Mouse (Mus musculus): ENCODE measurements around the gene Ykt6. TPM values are rescaled to one million over a fixed set of nuclear protein-coding genes. Genes with fewer than 3 reads are reported as not detected.
"Not testable (repeated sequence)": the region's sequence is repeated elsewhere in the genome, so short reads cannot be mapped to it uniquely, and the experiment has no call there.

The Ykt6 gene
- total and polyA plus RNA-seq, 3 experiments: 11.6 to 51.5 (median 22.5) TPM

GRCm38 (mm10) chr11:6010751-6011482, 55.4 kb downstream of the Ykt6 start:
- H3K36me3 ChIP-seq (replicated peaks); H3K27me3 ChIP-seq (ENCODE audit: insufficient read depth, low read length); ATAC-seq (ENCODE audit: extremely low read depth, insufficient number of reproducible peaks, low FRiP score, poor library complexity, severe bottlenecking); H3K9me3 ChIP-seq (replicated peaks); DNase-seq (ENCODE audit: low spot score); H3K4me3 ChIP-seq (ENCODE audit: low read depth, low read length); H3K4me1 ChIP-seq (ENCODE audit: insufficient read depth, low read depth, low read length): not testable (repeated sequence)

GRCm38 (mm10) chr11:6011879-6012278, 56.4 kb downstream of the Ykt6 start:
- no peak for DNase-seq (ENCODE audit: low spot score)
- no peak for ATAC-seq (ENCODE audit: extremely low read depth, insufficient number of reproducible peaks, low FRiP score, poor library complexity, severe bottlenecking)
- Histone ChIP-seq H3K27me3 (ENCODE audit: insufficient read depth, low read length) (peaks cover 3% of the 10 kb centered on the region; the same call in 1 of the 2 replicates), H3K9me3 (replicated peaks) (peaks cover 4% of the 10 kb centered on the region), H3K36me3 (replicated peaks) (no peaks in the 10 kb centered on the region), H3K4me1 (ENCODE audit: insufficient read depth, low read depth, low read length) (no peaks in the 10 kb centered on the region), H3K4me3 (ENCODE audit: low read depth, low read length) (no peak overlapping the region)
- TF ChIP-seq CTCF (IDR thresholded peaks at IDR 0.05; ENCODE audit: low read depth, low read length) (no peak), GATA1 (IDR thresholded peaks at IDR 0.05; ENCODE audit: borderline replicate concordance, low read length) (no peak), TAL1 (conservative IDR thresholded peaks at IDR 0.05; ENCODE audit: low read depth, low read length) (no peak), GATA2 (IDR thresholded peaks at IDR 0.05; ENCODE audit: borderline replicate concordance, low read depth, low read length) (no peak), POLR2AphosphoS5 (IDR thresholded peaks at IDR 0.05; ENCODE audit: insufficient replicate concordance, low read depth, low read length) (no peak)

GRCm38 (mm10) chr11:6013359-6013758, 57.9 kb downstream of the Ykt6 start:
- TF ChIP-seq CTCF (IDR thresholded peaks at IDR 0.05; ENCODE audit: low read depth, low read length): no peak
- TF ChIP-seq GATA2 (IDR thresholded peaks at IDR 0.05; ENCODE audit: borderline replicate concordance, low read depth, low read length): no peak
- TF ChIP-seq GATA1 (IDR thresholded peaks at IDR 0.05; ENCODE audit: borderline replicate concordance, low read length): no peak
- no peak for TF ChIP-seq TAL1 (conservative IDR thresholded peaks at IDR 0.05; ENCODE audit: low read depth, low read length)
- no peak for TF ChIP-seq POLR2AphosphoS5 (IDR thresholded peaks at IDR 0.05; ENCODE audit: insufficient replicate concordance, low read depth, low read length)
- peaks cover 3% of the 10 kb centered on the region; the same call in 1 of the 2 replicates for H3K27me3 ChIP-seq (ENCODE audit: insufficient read depth, low read length)
- no peaks in the 10 kb centered on the region; the same call in 1 of the 2 replicates for H3K4me1 ChIP-seq (ENCODE audit: insufficient read depth, low read depth, low read length)
- no peaks in the 10 kb centered on the region for H3K36me3 ChIP-seq (replicated peaks)
- no peak for DNase-seq (ENCODE audit: low spot score)
- no peak for ATAC-seq (ENCODE audit: extremely low read depth, insufficient number of reproducible peaks, low FRiP score, poor library complexity, severe bottlenecking)
- peaks cover 4% of the 10 kb centered on the region for H3K9me3 ChIP-seq (replicated peaks)
- no peak overlapping the region for H3K4me3 ChIP-seq (ENCODE audit: low read depth, low read length)

- ATAC-seq (ENCODE audit: extremely low read depth, insufficient number of reproducible peaks, low FRiP score, poor library complexity, severe bottlenecking): no peak
These were observed 59.5 kb downstream of the Ykt6 start for GRCm38 (mm10) chr11:6015011-6015431.

GRCm38 (mm10) chr11:6016368-6016767, 60.9 kb downstream of the Ykt6 start:
- H3K27me3 ChIP-seq (ENCODE audit: insufficient read depth, low read length): peaks cover 3% of the 10 kb centered on the region

More at GRCm38 (mm10) chr11:6015011-6015431, 59.5 kb downstream of the Ykt6 start:
- peaks cover 5% of the 10 kb centered on the region; the same call in 1 of the 2 replicates for H3K4me1 ChIP-seq (ENCODE audit: insufficient read depth, low read depth, low read length)
- H3K9me3 ChIP-seq (replicated peaks): no peaks in the 10 kb centered on the region
- H3K27me3 ChIP-seq (ENCODE audit: insufficient read depth, low read length): peaks cover 3% of the 10 kb centered on the region
- no peak overlapping the region for H3K4me3 ChIP-seq (ENCODE audit: low read depth, low read length)
- H3K36me3 ChIP-seq (replicated peaks): no peaks in the 10 kb centered on the region
- no peak for DNase-seq (ENCODE audit: low spot score)
- TF ChIP-seq TAL1 (conservative IDR thresholded peaks at IDR 0.05; ENCODE audit: low read depth, low read length): no peak
- no peak for TF ChIP-seq GATA1 (IDR thresholded peaks at IDR 0.05; ENCODE audit: borderline replicate concordance, low read length)
- no peak for TF ChIP-seq POLR2AphosphoS5 (IDR thresholded peaks at IDR 0.05; ENCODE audit: insufficient replicate concordance, low read depth, low read length)
- TF ChIP-seq GATA2 (IDR thresholded peaks at IDR 0.05; ENCODE audit: borderline replicate concordance, low read depth, low read length): no peak
- no peak for TF ChIP-seq CTCF (IDR thresholded peaks at IDR 0.05; ENCODE audit: low read depth, low read length)

GRCm38 (mm10) chr11:6016797-6017395, 61.4 kb downstream of the Ykt6 start:
- TF ChIP-seq POLR2AphosphoS5 (IDR thresholded peaks at IDR 0.05; ENCODE audit: insufficient replicate concordance, low read depth, low read length) (no peak), GATA2 (IDR thresholded peaks at IDR 0.05; ENCODE audit: borderline replicate concordance, low read depth, low read length) (no peak), GATA1 (IDR thresholded peaks at IDR 0.05; ENCODE audit: borderline replicate concordance, low read length) (no peak), TAL1 (conservative IDR thresholded peaks at IDR 0.05; ENCODE audit: low read depth, low read length) (no peak), CTCF (IDR thresholded peaks at IDR 0.05; ENCODE audit: low read depth, low read length) (no peak)
- Histone ChIP-seq H3K9me3 (replicated peaks) (no peaks in the 10 kb centered on the region), H3K4me1 (ENCODE audit: insufficient read depth, low read depth, low read length) (peaks cover 5% of the 10 kb centered on the region; the same call in 1 of the 2 replicates), H3K27me3 (ENCODE audit: insufficient read depth, low read length) (peaks cover 1% of the 10 kb centered on the region), H3K4me3 (ENCODE audit: low read depth, low read length) (no peak overlapping the region), H3K36me3 (replicated peaks) (no peaks in the 10 kb centered on the region)
- no peak for DNase-seq (ENCODE audit: low spot score)
- ATAC-seq (ENCODE audit: extremely low read depth, insufficient number of reproducible peaks, low FRiP score, poor library complexity, severe bottlenecking): no peak

More at GRCm38 (mm10) chr11:6016368-6016767, 60.9 kb downstream of the Ykt6 start:
- ATAC-seq (ENCODE audit: extremely low read depth, insufficient number of reproducible peaks, low FRiP score, poor library complexity, severe bottlenecking) (no peak), DNase-seq (ENCODE audit: low spot score) (peak; percentile 39)
- Histone ChIP-seq H3K36me3 (replicated peaks) (no peaks in the 10 kb centered on the region), H3K9me3 (replicated peaks) (no peaks in the 10 kb centered on the region), H3K4me1 (ENCODE audit: insufficient read depth, low read depth, low read length) (peaks cover 5% of the 10 kb centered on the region; the same call in 1 of the 2 replicates), H3K4me3 (ENCODE audit: low read depth, low read length) (no peak overlapping the region)
- TF ChIP-seq CTCF (IDR thresholded peaks at IDR 0.05; ENCODE audit: low read depth, low read length) (no peak), GATA2 (IDR thresholded peaks at IDR 0.05; ENCODE audit: borderline replicate concordance, low read depth, low read length) (no peak), GATA1 (IDR thresholded peaks at IDR 0.05; ENCODE audit: borderline replicate concordance, low read length) (no peak), TAL1 (conservative IDR thresholded peaks at IDR 0.05; ENCODE audit: low read depth, low read length) (no peak), POLR2AphosphoS5 (IDR thresholded peaks at IDR 0.05; ENCODE audit: insufficient replicate concordance, low read depth, low read length) (no peak)

Other genes with a start within 250 kb of the Ykt6 start
- gene Mrps24, start 240.0 kb upstream of the Ykt6 start, total RNA-seq (2014; fragmentation: Nextera tagmentation): 17.9 and 26.1 TPM in 2 replicates
- 75.1 and 89.8 TPM in 2 replicates for gene Mrps24, start 240.0 kb upstream of the Ykt6 start, total RNA-seq (2017)
- 112 and 154 TPM in 2 replicates for gene Mrps24, start 240.0 kb upstream of the Ykt6 start, polyA plus RNA-seq (2012)
- 6.8 and 7.2 TPM in 2 replicates for gene Urgcp, start 193.3 kb upstream of the Ykt6 start, total RNA-seq (2014; fragmentation: Nextera tagmentation)
- gene Urgcp, start 193.3 kb upstream of the Ykt6 start, total RNA-seq (2017): 7.9 and 8.2 TPM in 2 replicates
- 8.7 and 8.9 TPM in 2 replicates for gene Urgcp, start 193.3 kb upstream of the Ykt6 start, polyA plus RNA-seq (2012)
- gene Dbnl, start 167.2 kb upstream of the Ykt6 start, total RNA-seq (2014; fragmentation: Nextera tagmentation): 36.4 and 39.3 TPM in 2 replicates
- 89.5 and 107 TPM in 2 replicates for gene Dbnl, start 167.2 kb upstream of the Ykt6 start, total RNA-seq (2017)
- gene Dbnl, start 167.2 kb upstream of the Ykt6 start, polyA plus RNA-seq (2012): 155 and 158 TPM in 2 replicates
- 1.6 and 1.8 TPM in 2 replicates for gene Pgam2, start 152.0 kb upstream of the Ykt6 start, total RNA-seq (2014; fragmentation: Nextera tagmentation)
- gene Pgam2, start 152.0 kb upstream of the Ykt6 start, total RNA-seq (2017): 0.22 TPM in 1 of 2 replicates, not detected in the other
- gene Pgam2, start 152.0 kb upstream of the Ykt6 start, polyA plus RNA-seq (2012): 1.5 and 2.6 TPM in 2 replicates
- gene Polm, start 117.7 kb upstream of the Ykt6 start, total RNA-seq (2014; fragmentation: Nextera tagmentation): 32.1 and 38.3 TPM in 2 replicates
- 15.4 and 16.6 TPM in 2 replicates for gene Polm, start 117.7 kb upstream of the Ykt6 start, total RNA-seq (2017)
- 38.2 and 48.7 TPM in 2 replicates for gene Polm, start 117.7 kb upstream of the Ykt6 start, polyA plus RNA-seq (2012)
- not detected in 2 replicates for gene Aebp1, start 93.7 kb upstream of the Ykt6 start, total RNA-seq (2014; fragmentation: Nextera tagmentation)
- 0.17 TPM in 1 of 2 replicates, not detected in the other for gene Aebp1, start 93.7 kb upstream of the Ykt6 start, total RNA-seq (2017)
- not detected in 2 replicates for gene Aebp1, start 93.7 kb upstream of the Ykt6 start, polyA plus RNA-seq (2012)
- 47.5 and 55.5 TPM in 2 replicates for gene Pold2, start 77.4 kb upstream of the Ykt6 start, total RNA-seq (2014; fragmentation: Nextera tagmentation)
- 30.1 and 39.4 TPM in 2 replicates for gene Pold2, start 77.4 kb upstream of the Ykt6 start, total RNA-seq (2017)
- gene Pold2, start 77.4 kb upstream of the Ykt6 start, polyA plus RNA-seq (2012): 295 and 362 TPM in 2 replicates
- gene Myl7, start 56.9 kb upstream of the Ykt6 start, total RNA-seq (2014; fragmentation: Nextera tagmentation): not detected in 2 replicates
- gene Myl7, start 56.9 kb upstream of the Ykt6 start, total RNA-seq (2017): not detected in 2 replicates
- not detected in 2 replicates for gene Myl7, start 56.9 kb upstream of the Ykt6 start, polyA plus RNA-seq (2012)
- not detected in 2 replicates for gene Gck, start 5.6 kb upstream of the Ykt6 start, total RNA-seq (2014; fragmentation: Nextera tagmentation)
- gene Gck, start 5.6 kb upstream of the Ykt6 start, total RNA-seq (2017): 0.06 and 0.11 TPM in 2 replicates
- gene Gck, start 5.6 kb upstream of the Ykt6 start, polyA plus RNA-seq (2012): not detected in 2 replicates
- gene Camk2b, start 110.7 kb downstream of the Ykt6 start, total RNA-seq (2014; fragmentation: Nextera tagmentation): not detected in 2 replicates
- gene Camk2b, start 110.7 kb downstream of the Ykt6 start, total RNA-seq (2017): 0.06 and 0.16 TPM in 2 replicates
- gene Camk2b, start 110.7 kb downstream of the Ykt6 start, polyA plus RNA-seq (2012): 0.01 TPM in 1 of 2 replicates, not detected in the other
- 2.4 TPM in 1 of 2 replicates, not detected in the other for gene A730071L15Rik, start 244.3 kb downstream of the Ykt6 start, total RNA-seq (2014; fragmentation: Nextera tagmentation)
- gene A730071L15Rik, start 244.3 kb downstream of the Ykt6 start, total RNA-seq (2017): 0.17 and 0.71 TPM in 2 replicates
- gene A730071L15Rik, start 244.3 kb downstream of the Ykt6 start, polyA plus RNA-seq (2012): not detected in 2 replicates
- 17.6 and 18.1 TPM in 2 replicates for gene Nudcd3, start 244.7 kb downstream of the Ykt6 start, total RNA-seq (2014; fragmentation: Nextera tagmentation)
- gene Nudcd3, start 244.7 kb downstream of the Ykt6 start, total RNA-seq (2017): 32.0 and 34.8 TPM in 2 replicates
- gene Nudcd3, start 244.7 kb downstream of the Ykt6 start, polyA plus RNA-seq (2012): 21.7 and 25.7 TPM in 2 replicates

Data from G1E (cell line).